Mouse (Mus musculus) urinary bladder, postnatal 14 days (tissue): ENCODE data around the gene Aven.
"Not testable (repeated sequence)": the region's sequence is repeated elsewhere in the genome, so short reads cannot be mapped to it uniquely, and the experiment has no call there.

Source experiments
- DNase-seq: peaks from one replicate; pipeline ENCODE4 v3.0.0; 2021; ENCODE audit warnings: low spot score

Gene Aven

GRCm38 (mm10) chr2:112492856-112493538 lies at the start of gene Aven:
TSS of gene Aven (plus strand) at chr2:112492964.
- DNase-seq, result peak; percentile 84

- no peak for DNase-seq
Measured at GRCm38 (mm10) chr2:112443491-112443890, 49.3 kb upstream of the Aven start.

GRCm38 (mm10) chr2:112445511-112445910 lies 47.3 kb upstream of the Aven start:
- no peak for DNase-seq

GRCm38 (mm10) chr2:112448046-112448445 lies 44.7 kb upstream of the Aven start:
- DNase-seq, result not testable (repeated sequence)

- DNase-seq, result no peak
Measured at GRCm38 (mm10) chr2:112448510-112449059, 44.2 kb upstream of the Aven start.

GRCm38 (mm10) chr2:112449597-112450296 lies 43.0 kb upstream of the Aven start:
- DNase-seq, result peak; percentile 31

- not testable (repeated sequence) for DNase-seq
Measured at GRCm38 (mm10) chr2:112452513-112452912, 40.3 kb upstream of the Aven start.

GRCm38 (mm10) chr2:112454125-112454861 lies 38.5 kb upstream of the Aven start:
- no peak for DNase-seq

GRCm38 (mm10) chr2:112454862-112455564 lies 37.8 kb upstream of the Aven start, which contains the start of gene Emc7:
TSS of gene Emc7 (plus strand) at chr2:112454997.
- DNase-seq, result peak; percentile 99

GRCm38 (mm10) chr2:112460557-112460956 lies 32.2 kb upstream of the Aven start:
- DNase-seq, result no peak

GRCm38 (mm10) chr2:112469542-112469941 lies 23.2 kb upstream of the Aven start:
- DNase-seq, result no peak

- DNase-seq, result no peak
Measured at GRCm38 (mm10) chr2:112470961-112471381, 21.8 kb upstream of the Aven start.

- no peak for DNase-seq
Measured at GRCm38 (mm10) chr2:112472076-112472475, 20.7 kb upstream of the Aven start.

- DNase-seq, result no peak
Measured at GRCm38 (mm10) chr2:112474997-112475724, 17.6 kb upstream of the Aven start.

GRCm38 (mm10) chr2:112476554-112476953 lies 16.2 kb upstream of the Aven start:
- DNase-seq, result no peak

- DNase-seq, result no peak
Measured at GRCm38 (mm10) chr2:112480669-112481068, 12.1 kb upstream of the Aven start, which contains the start of gene Chrm5. TSS of gene Chrm5 (minus strand) at chr2:112480769.

GRCm38 (mm10) chr2:112481564-112481963 lies 11.2 kb upstream of the Aven start:
- DNase-seq, result no peak

- no peak for DNase-seq
Measured at GRCm38 (mm10) chr2:112482533-112483333, 10.0 kb upstream of the Aven start.

- DNase-seq, result no peak
Measured at GRCm38 (mm10) chr2:112483334-112483651, 9.5 kb upstream of the Aven start.

- DNase-seq, result peak; percentile 24
Measured at GRCm38 (mm10) chr2:112484886-112485285, 7.9 kb upstream of the Aven start.
